9 mouse cellular contexts compared by ENCODE assay signal in the genomic region with DNA sequence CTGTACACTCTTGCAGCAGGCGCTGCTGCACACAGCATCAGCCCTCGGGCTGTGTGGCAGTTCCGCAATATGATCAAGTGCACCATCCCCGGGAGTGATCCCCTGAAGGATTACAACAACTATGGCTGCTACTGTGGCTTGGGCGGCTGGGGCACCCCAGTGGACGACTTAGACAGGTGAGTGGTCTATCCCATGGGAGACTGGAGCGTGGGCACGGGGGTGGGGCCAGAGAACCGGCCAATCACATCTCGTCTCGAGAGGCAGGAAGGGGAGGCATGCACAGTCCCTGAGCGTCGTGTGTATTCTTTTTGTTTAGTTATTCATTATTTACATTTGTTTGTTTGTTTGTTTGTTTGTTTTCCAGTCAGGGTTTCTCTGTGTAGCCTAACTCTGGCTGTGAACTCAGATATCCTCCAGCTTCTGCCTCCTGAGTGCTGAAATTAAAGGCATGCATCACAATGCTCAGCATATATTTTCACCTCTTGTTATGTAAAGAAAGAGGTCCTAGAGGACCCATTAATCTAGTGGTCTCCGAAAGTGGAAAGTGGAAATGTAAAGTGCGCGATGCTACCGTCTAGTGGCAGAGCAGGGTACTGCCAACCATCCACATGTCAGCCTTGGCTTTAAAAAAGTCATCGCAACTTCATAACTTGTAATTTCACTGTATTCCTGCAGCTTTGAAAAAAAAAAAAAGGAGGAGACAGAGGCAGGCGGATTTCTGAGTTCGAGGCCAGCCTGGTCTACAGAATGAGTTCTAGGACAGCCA. TPM values are rescaled to one million over a fixed set of nuclear protein-coding genes. Genes with fewer than 3 reads are reported as not detected.
DNase-seq lines count a peak whose midpoint lies in the region; ATAC-seq and TF ChIP-seq lines count a peak whose summit lies in the region.
"Had no signal": no experiment of that assay in that cellular context is flagged by ENCODE, and none has a peak within 500 bp of the region (broad histone marks: within the 10 kb centered on the region; RNA-seq: fewer than 3 reads in every experiment).

No protein-coding gene starts in this region.

- H3K9ac ChIP-seq in forebrain, embryonic 14.5 days (ENCODE audit: low read length), result no peak overlapping the region; the same call in 1 of the 2 replicates
- H3K9ac ChIP-seq in forebrain, embryonic 15.5 days (replicated peaks), result no peak overlapping the region
- no peak overlapping the region for H3K9ac ChIP-seq in embryonic facial prominence, embryonic 13.5 days
- no peak overlapping the region for H3K9ac ChIP-seq in kidney, embryonic 14.5 days (ENCODE audit: low read depth, low read length)

- H3K9me3 ChIP-seq in forebrain, embryonic 14.5 days (replicated peaks; ENCODE audit: control insufficient read depth, low read length), result no peaks in the 10 kb centered on the region
- H3K9me3 ChIP-seq in forebrain, embryonic 15.5 days, result no peaks in the 10 kb centered on the region
- no peaks in the 10 kb centered on the region for H3K9me3 ChIP-seq in embryonic facial prominence, embryonic 13.5 days
- no peaks in the 10 kb centered on the region for H3K9me3 ChIP-seq in kidney, embryonic 14.5 days (ENCODE audit: control insufficient read depth, low read length)

- peak; percentile 67 for DNase-seq in forebrain, embryonic 14.5 days (ENCODE audit: low spot score)
- peak in 1 of 2 experiments; percentile 56 for DNase-seq in spleen, adult 2 months (ENCODE audit: low read depth in 1 of 2, low spot score in 2 of 2)
- no peak for DNase-seq in spleen, adult 12 weeks (ENCODE audit: low spot score)
- peak; percentile 68 for DNase-seq in lung, postnatal 14 days
- peak; percentile 61 for DNase-seq in thymus, postnatal 14 days

- 35% methylated on average over 20 of the region's 20 CpGs for WGBS in forebrain, embryonic 14.5 days
- 37% methylated on average over 20 of the region's 20 CpGs for WGBS in forebrain, embryonic 15.5 days
- WGBS in spleen, adult 2 months, result 34% methylated on average over 20 of the region's 20 CpGs
- WGBS in embryonic facial prominence, embryonic 13.5 days, result 32% methylated on average over 20 of the region's 20 CpGs
- 38% methylated on average over 20 of the region's 20 CpGs for WGBS in kidney, embryonic 14.5 days

- H3K27ac ChIP-seq in forebrain, embryonic 14.5 days (ENCODE audit: low read depth, low read length), result no peak overlapping the region
- H3K27ac ChIP-seq in forebrain, embryonic 15.5 days (replicated peaks), result no peak overlapping the region
- H3K27ac ChIP-seq in spleen, adult 2 months (ENCODE audit: insufficient read depth, low read length), result no peak overlapping the region
- no peak overlapping the region for H3K27ac ChIP-seq in embryonic facial prominence, embryonic 13.5 days
- no peak overlapping the region for H3K27ac ChIP-seq in kidney, embryonic 14.5 days (ENCODE audit: low read depth, low read length)
- H3K27ac ChIP-seq: macrophage had no signal

- no peak overlapping the region for H3K4me2 ChIP-seq in forebrain, embryonic 14.5 days (ENCODE audit: low read length)
- no peak overlapping the region for H3K4me2 ChIP-seq in forebrain, embryonic 15.5 days (replicated peaks)
- peak overlapping the region; percentile 16; the same call in 1 of the 2 replicates for H3K4me2 ChIP-seq in embryonic facial prominence, embryonic 13.5 days
- H3K4me2 ChIP-seq in kidney, embryonic 14.5 days (replicated peaks; ENCODE audit: low read depth, low read length), result no peak overlapping the region

- no peaks in the 10 kb centered on the region for H3K27me3 ChIP-seq in forebrain, embryonic 14.5 days (replicated peaks; ENCODE audit: control insufficient read depth, insufficient read depth, low read length)
- no peaks in the 10 kb centered on the region for H3K27me3 ChIP-seq in forebrain, embryonic 15.5 days
- 0 out of 2 replicates have a peak, but pooled peaks cover 1% of the 10 kb centered on the region for H3K27me3 ChIP-seq in spleen, adult 2 months (ENCODE audit: control insufficient read depth, insufficient read depth, low read length)
- H3K27me3 ChIP-seq in embryonic facial prominence, embryonic 13.5 days, result no peaks in the 10 kb centered on the region; the same call in 1 of the 2 replicates
- H3K27me3 ChIP-seq in kidney, embryonic 14.5 days (ENCODE audit: control insufficient read depth, insufficient read depth, low read length), result no peaks in the 10 kb centered on the region

- no peak overlapping the region for H3K4me3 ChIP-seq in forebrain, embryonic 14.5 days (ENCODE audit: low read depth, low read length)
- H3K4me3 ChIP-seq in forebrain, embryonic 15.5 days, result no peak overlapping the region
- no peak overlapping the region for H3K4me3 ChIP-seq in spleen, adult 2 months (ENCODE audit: extremely low read depth, insufficient read depth, insufficient read length)
- H3K4me3 ChIP-seq in embryonic facial prominence, embryonic 13.5 days, result no peak overlapping the region
- H3K4me3 ChIP-seq in kidney, embryonic 14.5 days (ENCODE audit: low read length), result no peak overlapping the region

- H3K36me3 ChIP-seq in forebrain, embryonic 14.5 days (ENCODE audit: control insufficient read depth, insufficient read depth, low read length), result no peaks in the 10 kb centered on the region
- H3K36me3 ChIP-seq in forebrain, embryonic 15.5 days, result no peaks in the 10 kb centered on the region
- H3K36me3 ChIP-seq in spleen, adult 2 months (ENCODE audit: control insufficient read depth, insufficient read depth, low read length), result no peaks in the 10 kb centered on the region
- H3K36me3 ChIP-seq in embryonic facial prominence, embryonic 13.5 days, result no peaks in the 10 kb centered on the region
- H3K36me3 ChIP-seq in kidney, embryonic 14.5 days (ENCODE audit: control insufficient read depth, insufficient read depth, low read length), result no peaks in the 10 kb centered on the region

- no peaks in the 10 kb centered on the region for H3K4me1 ChIP-seq in forebrain, embryonic 14.5 days (ENCODE audit: control insufficient read depth, insufficient read depth, low read length)
- H3K4me1 ChIP-seq in forebrain, embryonic 15.5 days, result peaks cover 8% of the 10 kb centered on the region
- no peaks in the 10 kb centered on the region for H3K4me1 ChIP-seq in spleen, adult 2 months (ENCODE audit: control insufficient read depth, insufficient read depth, insufficient read length)
- H3K4me1 ChIP-seq in embryonic facial prominence, embryonic 13.5 days, result peaks cover 6% of the 10 kb centered on the region
- H3K4me1 ChIP-seq in kidney, embryonic 14.5 days (ENCODE audit: control insufficient read depth, insufficient read depth, low read length), result 0 out of 2 replicates have a peak, but pooled peaks cover 4% of the 10 kb centered on the region

- no peak for TF ChIP-seq POLR2A in spleen, adult 2 months (IDR thresholded peaks at IDR 0.05; ENCODE audit: low read depth, low read length)

- ATAC-seq in forebrain, embryonic 14.5 days, result 0 out of 2 replicates have a peak, but pooled peaks have one; percentile 34
- no peak for ATAC-seq in forebrain, embryonic 15.5 days (replicated peaks)
- no peak for ATAC-seq in embryonic facial prominence, embryonic 13.5 days (ENCODE audit: insufficient number of reproducible peaks, insufficient read depth, low FRiP score, low TSS enrichment, low read depth)
- peak; percentile 38; the same call in 1 of the 2 replicates for ATAC-seq in kidney, embryonic 14.5 days (ENCODE audit: low FRiP score, low TSS enrichment)

- TF ChIP-seq CTCF in spleen, adult 2 months (IDR thresholded peaks at IDR 0.05; ENCODE audit: extremely low read depth, insufficient read depth, insufficient read length, insufficient replicate concordance), result peak; percentile 56; the same call in 1 of the 2 replicates

RNA-seq across cellular contexts. Expression of gene Pla2g1b, which starts 4.9 kb away (rescaled TPM):
- polyA plus RNA-seq in forebrain, embryonic 14.5 days (2014; fragmentation: Nextera tagmentation; extraction: Ambion mirVana), result not detected in 2 replicates
- not detected in 2 replicates for polyA plus RNA-seq in forebrain, embryonic 15.5 days (2015; fragmentation: Nextera tagmentation; extraction: Ambion mirVana)
- 284 and 435 TPM in 2 replicates for polyA plus RNA-seq in spleen, adult 2 months (2012; rRNA removed)
- not detected in 2 replicates for polyA plus RNA-seq in embryonic facial prominence, embryonic 13.5 days (2015; fragmentation: Nextera tagmentation; extraction: Ambion mirVana)
- polyA plus RNA-seq in kidney, embryonic 14.5 days (2014; fragmentation: Nextera tagmentation; extraction: Ambion mirVana), result 0.46 and 0.57 TPM in 2 replicates
- polyA plus RNA-seq: macrophage had no signal

RNA-seq across cellular contexts. Expression of gene Sirt4, which starts 13.6 kb away (rescaled TPM):
- 19.5 and 24.3 TPM in 2 replicates for polyA plus RNA-seq in forebrain, embryonic 14.5 days (2014; fragmentation: Nextera tagmentation; extraction: Ambion mirVana)
- polyA plus RNA-seq in forebrain, embryonic 15.5 days (2015; fragmentation: Nextera tagmentation; extraction: Ambion mirVana), result 34.0 and 34.2 TPM in 2 replicates
- polyA plus RNA-seq in spleen, adult 2 months (2012; rRNA removed), result 19.6 and 28.2 TPM in 2 replicates
- polyA plus RNA-seq in embryonic facial prominence, embryonic 13.5 days (2015; fragmentation: Nextera tagmentation; extraction: Ambion mirVana), result 24.8 and 28.1 TPM in 2 replicates
- polyA plus RNA-seq in kidney, embryonic 14.5 days (2014; fragmentation: Nextera tagmentation; extraction: Ambion mirVana), result 16.4 and 20.9 TPM in 2 replicates

RNA-seq across cellular contexts. Expression of gene Pxn, which starts 35.5 kb away (rescaled TPM):
- 7.5 and 9.8 TPM in 2 replicates for polyA plus RNA-seq in forebrain, embryonic 14.5 days (2014; fragmentation: Nextera tagmentation; extraction: Ambion mirVana)
- polyA plus RNA-seq in forebrain, embryonic 15.5 days (2015; fragmentation: Nextera tagmentation; extraction: Ambion mirVana), result 19.1 and 19.7 TPM in 2 replicates
- polyA plus RNA-seq in spleen, adult 2 months (2012; rRNA removed), result 63.8 and 76.1 TPM in 2 replicates
- 39.6 and 44.2 TPM in 2 replicates for polyA plus RNA-seq in embryonic facial prominence, embryonic 13.5 days (2015; fragmentation: Nextera tagmentation; extraction: Ambion mirVana)
- polyA plus RNA-seq in kidney, embryonic 14.5 days (2014; fragmentation: Nextera tagmentation; extraction: Ambion mirVana), result 21.9 and 22.4 TPM in 2 replicates

RNA-seq across cellular contexts. Expression of gene Msi1, which starts 41.5 kb away (rescaled TPM):
- 63.3 and 69.4 TPM in 2 replicates for polyA plus RNA-seq in forebrain, embryonic 14.5 days (2014; fragmentation: Nextera tagmentation; extraction: Ambion mirVana)
- 70.0 and 75.8 TPM in 2 replicates for polyA plus RNA-seq in forebrain, embryonic 15.5 days (2015; fragmentation: Nextera tagmentation; extraction: Ambion mirVana)
- 0.47 and 1.1 TPM in 2 replicates for polyA plus RNA-seq in spleen, adult 2 months (2012; rRNA removed)
- 22.3 and 23.9 TPM in 2 replicates for polyA plus RNA-seq in embryonic facial prominence, embryonic 13.5 days (2015; fragmentation: Nextera tagmentation; extraction: Ambion mirVana)
- polyA plus RNA-seq in kidney, embryonic 14.5 days (2014; fragmentation: Nextera tagmentation; extraction: Ambion mirVana), result 26.2 and 34.0 TPM in 2 replicates
- polyA plus RNA-seq: macrophage had no signal

Comparison
In these comparisons a context has a peak if more than half of its experiments do, and no peak if none do; other contexts are left out.
1. ATAC-seq: peak in forebrain, embryonic 14.5 days (single experiment) and kidney, embryonic 14.5 days (single experiment); none in forebrain, embryonic 15.5 days (single experiment) and embryonic facial prominence, embryonic 13.5 days (single experiment).
2. RNA of gene Pla2g1b, which starts 4.9 kb away (polyA plus RNA-seq): 284 to 435 TPM in spleen, adult 2 months; 0.46 to 0.57 TPM in kidney, embryonic 14.5 days, not detected in forebrain, embryonic 15.5 days, not detected in forebrain, embryonic 14.5 days and not detected in embryonic facial prominence, embryonic 13.5 days; every median in the first group is over 100 times any median in the second.